Mouse (Mus musculus) megakaryocyte, adult 5-6 weeks (primary cell): ENCODE measurements around the gene Adcy6. TPM values are rescaled to one million over a fixed set of nuclear protein-coding genes. Genes with fewer than 3 reads are reported as not detected.

Experiments
- ATAC-seq: 2 replicates; pipeline ENCODE4 v1.8.0; 2016; ENCODE audit warnings: mild to moderate bottlenecking, inconsistent platforms; ENCODE audit not compliant: poor library complexity, severe bottlenecking
- total RNA-seq, 2 experiments: library from RNA; stranded (forward) in 1 of 2; stranded (reverse) in 1 of 2; fragments of 153-499, 151-499 nt in 1 of 2; fragments of 221-1000, 200-1000 nt in 1 of 2; gene quantifications; 2 replicates each; pipeline versions ENCODE4 v1.2.3 to v1.2.4; 2015 to 2017

Adcy6 gene
- total RNA-seq, 2 experiments from 2014 or later, result 0.31 to 0.99 TPM

DNA sequence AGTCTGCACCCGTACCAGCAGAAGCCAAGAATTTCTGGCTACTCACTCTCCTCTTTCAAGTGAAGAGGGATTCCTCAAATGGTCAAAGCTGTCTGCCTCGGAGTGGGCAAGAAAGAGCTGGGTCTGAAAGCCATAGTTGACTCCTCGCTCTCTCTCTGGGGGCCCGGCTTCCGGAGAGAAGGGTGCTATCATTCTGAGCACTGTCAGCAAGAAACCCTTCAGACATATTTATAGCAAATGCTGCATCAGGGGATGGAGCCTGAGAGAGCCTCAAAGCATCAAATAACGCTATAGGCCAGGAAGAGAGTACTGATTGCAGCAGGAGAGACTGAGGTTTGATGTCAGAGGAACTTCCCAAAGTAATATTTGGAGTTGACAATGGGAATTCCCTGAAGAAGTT lies 19.6 kb upstream of the Adcy6 start:
- ATAC-seq, result no peak

DNA sequence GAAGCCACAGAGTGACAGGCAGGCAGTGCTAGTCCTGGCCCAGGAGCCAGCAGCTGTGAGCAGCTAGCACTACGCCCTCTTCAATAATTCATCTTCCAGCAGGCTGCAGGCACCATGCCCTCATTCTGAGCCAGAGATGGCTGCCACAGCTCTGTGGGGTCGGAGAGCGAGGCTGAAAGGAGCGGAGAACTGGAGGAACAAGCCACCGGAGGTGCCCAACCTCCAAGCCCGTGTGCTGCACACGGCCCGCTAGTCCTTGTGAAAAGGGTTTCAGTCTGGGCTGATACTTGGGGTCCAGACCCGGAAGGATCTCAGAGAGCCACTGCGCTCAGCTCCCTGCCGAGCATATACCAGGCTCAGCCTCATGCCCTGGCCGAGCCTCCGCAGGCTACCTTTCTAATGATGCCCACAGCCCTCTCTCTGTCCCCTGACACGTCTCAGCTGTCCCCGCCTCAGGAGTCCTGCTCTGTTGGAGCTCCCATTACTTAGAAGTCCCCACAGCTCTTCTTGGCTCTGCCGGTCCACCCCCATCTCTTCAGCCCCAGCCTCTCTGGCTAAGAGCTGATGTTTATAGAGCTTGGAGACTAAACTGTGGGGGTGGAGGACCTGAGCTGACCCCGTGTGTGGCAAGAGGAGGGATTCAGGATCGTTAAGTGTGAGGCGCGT lies 18.8 kb upstream of the Adcy6 start:
- no peak for ATAC-seq

DNA sequence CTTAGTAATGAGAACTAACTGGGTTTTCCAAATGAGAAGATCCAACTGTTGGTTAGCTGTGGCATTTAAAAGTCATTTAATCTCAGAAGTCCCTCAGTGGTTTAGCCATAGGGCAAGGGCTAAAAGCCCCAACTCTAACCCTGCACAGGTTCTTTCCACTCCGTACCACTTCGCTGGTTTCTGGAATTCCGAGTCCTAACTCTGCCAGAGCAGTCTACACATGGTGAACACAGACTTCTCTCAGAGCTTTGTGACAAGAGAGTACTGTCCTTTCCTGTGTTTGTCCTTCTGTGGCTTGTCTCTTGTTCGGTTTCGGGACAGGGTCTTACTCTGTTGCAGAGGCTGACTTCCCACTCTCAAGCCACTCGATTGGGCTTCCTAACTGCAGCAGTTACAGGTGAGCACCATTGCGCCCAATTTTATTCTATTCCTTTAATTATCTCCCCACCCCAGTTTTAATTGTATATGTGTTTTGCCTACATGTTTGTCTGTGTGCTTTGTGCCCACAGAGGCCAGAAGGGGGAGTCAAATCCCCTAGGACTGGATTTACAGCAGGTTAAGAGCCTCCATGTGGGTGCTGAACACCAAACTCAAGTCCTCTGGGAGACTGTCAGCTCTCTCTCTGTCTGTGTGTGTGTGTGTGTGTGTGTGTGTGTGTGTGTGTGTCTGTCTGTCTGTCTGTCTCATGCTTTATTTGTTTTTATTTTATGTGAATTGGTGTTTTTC lies 16.8 kb upstream of the Adcy6 start:
- ATAC-seq, result no peak

DNA sequence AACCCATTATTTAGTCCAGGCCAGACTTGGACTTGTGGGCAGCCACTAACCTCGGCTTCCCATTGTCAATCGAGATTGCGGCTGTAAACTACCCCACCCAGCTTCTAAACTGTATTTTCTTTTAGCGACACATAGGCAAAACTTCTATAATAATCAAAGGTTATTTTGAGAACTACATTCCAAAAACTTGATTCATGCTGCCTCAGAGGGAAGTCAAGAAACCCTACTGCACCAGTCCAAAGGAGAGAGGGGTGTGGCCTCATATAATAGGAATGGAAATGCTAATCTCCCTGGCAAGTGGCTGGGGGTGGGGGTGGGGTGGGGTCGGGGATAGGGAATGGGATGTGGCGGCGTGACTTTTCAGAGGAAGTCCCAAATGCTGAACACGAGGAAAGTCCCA lies 16.2 kb upstream of the Adcy6 start:
- no peak for ATAC-seq

DNA sequence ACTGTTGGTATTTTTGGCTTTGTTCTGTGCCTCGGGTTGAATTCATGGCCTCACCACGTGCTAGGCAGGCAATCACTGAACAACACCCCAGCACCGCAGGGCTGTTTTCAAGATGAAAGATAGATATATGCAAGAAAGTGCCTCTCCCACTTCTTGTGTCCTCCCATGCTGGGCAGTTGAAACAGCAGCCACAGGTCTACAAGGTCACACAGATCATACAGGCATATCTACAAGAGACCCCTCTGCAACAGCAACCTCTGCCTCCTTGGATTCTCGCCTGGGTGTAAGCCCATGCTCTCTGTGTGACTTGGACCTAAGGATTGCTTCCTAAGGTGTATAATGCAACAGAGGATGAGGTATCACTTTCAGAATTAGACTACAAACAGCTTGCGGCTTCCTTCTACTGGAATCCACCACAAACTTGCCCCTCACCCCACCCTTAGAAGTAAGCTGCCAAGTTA lies 13.5 kb upstream of the Adcy6 start:
- ATAC-seq, result no peak

DNA sequence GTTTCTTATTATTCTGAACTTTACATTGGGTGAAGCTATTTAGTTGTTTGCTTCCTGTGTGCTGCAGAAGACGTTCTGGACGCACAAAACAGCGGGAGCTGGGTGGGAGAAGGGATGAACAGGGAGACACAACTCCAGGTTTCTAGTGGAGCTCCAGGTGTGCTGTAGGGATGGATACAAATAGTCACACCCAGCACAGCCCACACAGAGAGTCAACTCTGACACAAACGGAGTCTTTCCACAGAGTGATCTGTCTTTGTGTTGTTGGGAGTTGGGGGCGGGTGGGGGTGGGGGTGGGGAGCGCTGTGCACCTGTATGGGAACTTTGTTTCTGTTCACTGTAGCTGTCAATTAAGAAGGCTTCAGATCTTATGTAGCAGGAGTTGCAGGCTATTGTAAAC lies 12.8 kb upstream of the Adcy6 start:
- ATAC-seq, result no peak

DNA sequence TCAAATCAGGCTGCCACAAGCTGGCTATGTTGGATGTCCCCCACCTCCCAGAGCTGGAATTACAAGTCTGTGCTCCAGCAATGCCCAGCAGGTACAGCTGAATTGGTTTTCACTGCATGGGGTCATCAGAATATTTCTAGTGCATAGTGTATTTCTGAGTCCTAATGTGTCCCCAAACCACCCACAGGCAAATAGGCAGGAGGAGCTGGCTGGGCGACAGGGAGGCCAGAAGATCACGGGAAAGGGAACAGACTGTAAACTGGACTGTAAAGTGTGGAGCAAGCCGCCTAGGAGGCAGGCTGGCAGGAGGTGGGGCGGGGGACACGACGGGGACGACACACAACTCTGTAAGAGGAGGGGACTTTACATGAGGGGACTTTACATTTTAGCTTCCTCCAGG lies 12.3 kb upstream of the Adcy6 start:
- ATAC-seq, result no peak

DNA sequence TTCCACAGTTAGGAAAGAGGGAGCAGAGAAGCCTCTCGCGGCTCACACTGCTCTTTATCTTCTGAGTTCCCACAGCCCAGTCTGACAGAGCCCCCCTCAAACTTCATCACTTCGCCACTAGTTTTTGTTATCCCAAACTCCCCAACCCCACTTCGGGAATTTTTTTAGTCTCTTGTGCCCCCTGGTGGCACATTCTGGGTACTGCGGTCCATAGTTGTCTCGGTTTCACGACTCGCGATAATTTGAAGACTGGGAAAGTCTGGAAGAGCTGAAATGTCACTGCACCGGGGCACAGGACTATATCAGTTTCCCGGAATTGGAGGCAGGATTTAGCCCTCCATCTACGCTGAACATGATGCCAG lies 7.3 kb upstream of the Adcy6 start:
- ATAC-seq, result peak; percentile 62

DNA sequence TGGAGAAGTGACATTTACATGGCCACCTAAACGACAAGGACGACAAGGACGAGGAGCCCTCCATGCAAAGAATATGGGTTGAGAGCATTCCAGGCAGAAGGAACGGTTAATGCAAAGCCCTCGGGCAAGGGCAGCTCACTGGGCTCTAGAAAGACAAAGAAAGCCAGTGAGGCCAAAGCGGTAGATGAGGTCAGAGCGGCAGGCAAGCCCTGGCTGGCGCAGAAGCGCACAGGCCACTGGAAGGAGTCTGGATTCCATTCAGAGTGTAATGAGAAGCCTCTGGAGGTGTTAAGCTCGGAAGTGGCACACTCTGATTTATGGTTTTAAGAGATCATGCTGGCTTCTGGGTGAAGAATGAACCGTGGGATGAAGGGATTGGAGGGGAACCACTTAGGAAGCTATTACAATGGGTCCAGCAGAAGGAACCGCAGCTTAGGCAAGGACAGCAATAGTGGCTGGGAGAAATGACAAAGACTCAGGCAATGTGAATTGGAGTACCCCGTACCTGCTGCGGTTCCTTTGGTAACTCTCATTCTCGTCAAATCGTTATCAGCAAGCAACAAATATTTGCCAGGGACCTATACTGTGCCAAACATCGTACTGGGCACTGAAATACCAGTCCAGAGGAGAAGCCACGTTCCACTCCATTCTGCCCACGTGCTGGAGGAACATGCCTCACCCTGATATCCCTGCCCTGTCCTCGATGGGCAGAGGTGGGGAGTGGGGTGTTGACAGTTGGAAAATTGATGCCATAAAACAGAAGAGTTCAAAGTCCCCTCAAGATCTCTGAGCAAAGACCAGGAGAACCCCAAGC lies 6.7 kb upstream of the Adcy6 start:
- no peak for ATAC-seq

DNA sequence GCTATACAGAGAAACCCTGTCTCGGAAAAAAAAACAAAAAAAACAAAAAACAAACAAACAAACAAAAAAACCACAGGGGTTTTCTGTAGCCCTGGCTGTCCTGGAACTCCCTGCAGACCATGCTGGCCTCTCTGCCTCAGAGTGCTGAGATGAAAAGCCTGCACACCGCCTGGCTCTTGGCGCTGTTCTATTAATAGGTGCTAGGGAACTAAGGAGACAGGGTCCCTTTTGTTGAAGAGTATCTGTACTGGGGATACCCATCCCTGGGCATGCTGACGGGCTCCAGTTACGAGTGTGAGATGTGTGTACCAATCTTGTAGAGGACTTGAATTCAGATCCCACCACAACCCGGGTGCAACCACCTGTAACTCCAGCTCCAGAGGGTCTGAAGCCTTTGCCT lies 5.9 kb upstream of the Adcy6 start:
- no peak for ATAC-seq

DNA sequence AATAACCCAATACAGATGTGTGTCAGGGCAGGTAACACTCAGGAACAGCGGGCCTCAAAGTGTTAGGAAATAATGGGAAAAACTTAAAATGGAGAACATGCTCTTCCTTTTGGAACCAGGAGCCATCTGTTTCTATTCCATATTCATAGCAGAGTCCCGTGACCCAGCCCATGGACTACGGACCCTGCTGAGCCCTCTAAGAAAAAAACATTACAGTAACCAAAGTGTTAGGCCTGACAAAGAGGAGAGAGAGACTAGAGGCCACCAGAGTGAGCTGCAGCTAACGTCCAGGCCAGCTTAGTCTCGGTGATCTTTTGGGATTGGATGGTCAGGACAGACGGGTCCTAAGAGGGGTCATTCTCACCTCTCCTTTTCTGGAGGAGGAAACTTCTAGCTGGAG lies 5.1 kb upstream of the Adcy6 start:
- ATAC-seq, result no peak

DNA sequence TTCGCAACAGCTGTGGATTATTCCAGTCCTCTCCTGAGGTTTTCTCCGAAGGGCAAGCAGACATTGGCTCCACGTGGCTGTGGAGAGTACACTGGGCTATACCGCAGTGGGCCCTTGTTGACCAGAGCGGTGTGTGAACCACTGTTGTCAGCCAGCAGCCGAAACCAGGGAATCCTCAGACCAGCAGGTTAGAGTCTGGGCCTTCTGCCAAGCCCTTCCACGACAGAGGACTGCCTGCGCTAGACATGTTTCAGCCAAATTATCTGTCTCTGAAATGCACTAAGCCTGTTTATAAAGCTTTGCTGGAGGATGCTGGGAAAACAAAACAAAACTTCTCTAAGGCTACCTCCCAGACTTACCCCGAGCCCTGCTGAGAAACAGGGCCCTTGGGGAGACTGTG lies 4.7 kb upstream of the Adcy6 start:
- ATAC-seq, result no peak

DNA sequence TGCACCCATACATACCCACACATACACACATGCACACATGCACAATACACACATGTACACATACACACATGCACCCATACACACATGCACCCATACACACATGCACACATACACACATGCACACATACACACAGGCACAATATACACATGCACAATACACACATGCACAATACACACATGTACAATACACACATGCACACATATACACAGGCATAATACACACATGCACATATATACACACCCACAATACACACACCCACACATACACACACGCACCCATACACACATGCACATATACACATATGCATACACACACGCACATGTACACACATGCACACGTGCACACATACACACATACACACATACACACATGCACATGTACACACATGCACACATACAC lies 2.4 kb upstream of the Adcy6 start:
- ATAC-seq, result no peak

DNA sequence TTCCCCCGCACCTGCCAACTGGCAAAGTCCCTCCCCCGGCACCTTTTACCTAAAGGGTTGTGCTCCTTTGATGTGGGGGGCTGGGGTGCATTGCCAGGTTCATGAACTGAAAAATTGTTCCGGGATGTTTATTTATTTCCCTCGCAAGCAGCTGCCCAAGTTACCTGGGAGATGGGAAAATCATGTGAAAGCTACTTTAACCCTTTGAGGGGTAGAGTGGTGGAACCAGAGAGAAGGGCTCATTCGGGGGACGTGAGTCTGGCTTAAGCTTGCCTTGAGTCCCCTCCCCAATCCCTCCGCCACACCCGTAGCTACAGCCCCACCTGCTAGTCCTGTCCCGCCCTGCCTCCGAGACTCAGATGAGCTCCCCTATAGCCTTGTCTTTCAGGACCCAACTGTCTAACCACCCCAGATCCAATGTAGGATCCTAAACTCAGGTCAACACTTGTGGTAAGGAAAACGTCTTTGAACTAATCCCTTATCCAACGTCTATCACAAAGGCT lies 306 bp upstream of the Adcy6 start:
- ATAC-seq, result no peak

DNA sequence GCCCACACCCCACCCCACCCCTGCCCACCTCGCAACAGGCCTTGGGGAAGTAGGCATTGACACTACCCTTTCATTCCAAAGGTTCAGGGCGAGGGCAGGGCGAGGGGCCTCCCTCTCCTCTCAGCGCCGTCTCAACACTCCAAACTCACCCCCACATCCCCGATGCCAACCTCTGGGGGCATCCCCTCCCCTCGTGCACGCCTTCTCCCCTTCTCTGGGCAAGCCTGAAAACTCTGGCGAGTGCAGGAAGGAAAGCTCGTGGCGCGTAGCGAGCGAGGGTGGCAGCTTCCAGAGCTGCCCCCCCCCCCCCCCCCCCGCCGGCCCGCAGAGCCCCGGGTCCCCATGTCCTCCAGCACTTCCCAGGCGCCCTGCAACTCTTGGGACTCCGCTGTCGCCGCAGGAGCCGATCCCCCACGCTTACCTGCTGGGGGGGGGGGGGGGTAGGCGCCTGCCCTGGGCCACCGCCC lies 1.1 kb downstream of the Adcy6 start:
- ATAC-seq, result peak; percentile 46

DNA sequence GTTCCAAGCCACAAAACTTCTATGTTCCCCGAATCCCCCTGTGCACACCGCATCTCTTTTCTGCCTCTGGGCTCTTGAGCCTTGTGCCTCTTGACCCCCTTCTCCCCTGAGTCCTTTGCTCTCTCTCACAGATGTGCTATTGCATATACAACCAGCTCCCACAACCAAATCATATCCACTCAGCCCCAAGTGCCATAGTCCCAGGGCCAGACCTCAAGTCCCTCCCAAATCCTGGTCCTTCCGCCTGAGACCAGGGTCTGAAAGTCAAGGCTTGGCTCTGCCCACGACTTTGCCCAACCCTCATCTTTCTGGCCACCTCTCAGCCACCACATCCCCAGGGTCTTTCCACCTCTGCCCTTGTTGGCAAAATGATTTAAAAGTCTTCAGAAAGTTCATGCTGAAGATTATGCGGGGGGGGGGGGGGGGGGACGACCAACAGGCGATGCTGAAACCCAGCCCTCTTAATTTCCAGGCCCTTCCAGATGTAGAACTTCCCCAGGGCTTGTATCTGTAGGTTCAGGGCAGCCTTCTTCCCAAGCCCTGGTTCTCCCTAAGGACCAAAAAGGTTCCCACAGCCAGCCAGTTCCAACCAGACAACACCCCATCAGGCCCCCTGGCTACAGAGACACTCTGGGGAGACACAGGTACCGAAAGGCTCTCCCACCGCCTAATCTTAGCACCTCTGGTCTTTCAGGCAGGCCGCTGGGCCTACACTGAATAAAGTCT lies 1.7 kb downstream of the Adcy6 start:
- no peak for ATAC-seq

DNA sequence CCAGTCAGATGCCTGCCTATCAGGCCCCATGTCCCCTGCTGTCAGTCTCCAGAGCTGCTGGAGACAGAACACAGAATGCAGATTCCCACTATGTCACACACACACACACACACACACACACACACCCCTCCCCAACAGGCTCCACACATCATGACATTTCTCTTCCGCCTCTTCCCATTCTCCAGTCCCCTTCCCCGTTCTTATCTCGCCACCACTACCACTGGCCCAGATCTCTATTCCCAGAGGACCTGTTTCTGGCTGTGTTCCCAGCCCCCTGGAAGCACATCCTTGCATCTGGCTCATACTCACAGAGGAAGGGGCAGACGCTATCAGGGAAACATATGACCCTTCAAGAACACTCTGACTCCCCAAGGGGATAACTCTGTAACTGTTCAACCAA lies 2.3 kb downstream of the Adcy6 start:
- ATAC-seq, result no peak

DNA sequence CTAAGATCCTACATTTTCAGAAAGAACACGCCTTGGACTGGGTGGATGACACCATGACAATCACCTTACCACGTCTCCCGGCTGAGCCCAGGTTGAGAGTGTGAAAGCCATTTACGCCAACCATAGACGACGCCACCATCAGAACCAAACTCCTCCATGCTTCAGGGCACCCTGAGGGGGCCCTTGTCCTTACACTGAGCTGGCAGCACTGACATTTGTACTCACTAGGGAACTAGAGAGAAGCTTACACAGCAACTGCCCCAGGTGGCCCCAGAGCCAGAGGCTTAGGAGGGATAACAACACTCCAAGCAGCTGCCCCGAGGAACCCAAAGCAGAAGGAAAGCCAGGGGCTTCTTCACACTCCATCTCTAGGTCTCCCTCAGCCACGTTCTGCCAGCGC lies 3.1 kb downstream of the Adcy6 start:
- no peak for ATAC-seq

DNA sequence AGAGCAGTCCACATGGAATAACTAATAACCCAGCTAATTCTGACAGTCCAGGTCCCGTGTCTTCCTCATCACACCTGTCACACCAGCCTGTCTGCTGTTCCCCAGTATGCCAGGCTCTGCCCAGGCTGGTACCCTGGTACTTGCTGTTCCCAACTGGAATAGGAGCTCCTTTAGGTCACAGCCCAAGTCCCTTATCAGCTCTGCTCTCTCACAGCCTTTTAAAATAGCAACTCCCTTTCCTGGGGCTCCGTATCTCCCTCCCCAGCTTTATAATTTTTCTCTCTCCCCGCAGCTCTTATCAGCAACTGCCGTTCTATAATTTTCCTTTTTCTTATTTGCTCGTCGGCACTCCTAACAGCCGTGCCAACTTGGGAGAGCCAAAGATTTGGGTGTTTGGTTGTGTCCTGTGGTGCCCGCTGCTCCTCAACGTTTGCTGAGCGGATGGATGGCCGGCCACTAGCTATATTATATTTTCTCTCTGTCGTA lies 3.8 kb downstream of the Adcy6 start:
- peak; percentile 29; the same call in 1 of the 2 replicates for ATAC-seq

DNA sequence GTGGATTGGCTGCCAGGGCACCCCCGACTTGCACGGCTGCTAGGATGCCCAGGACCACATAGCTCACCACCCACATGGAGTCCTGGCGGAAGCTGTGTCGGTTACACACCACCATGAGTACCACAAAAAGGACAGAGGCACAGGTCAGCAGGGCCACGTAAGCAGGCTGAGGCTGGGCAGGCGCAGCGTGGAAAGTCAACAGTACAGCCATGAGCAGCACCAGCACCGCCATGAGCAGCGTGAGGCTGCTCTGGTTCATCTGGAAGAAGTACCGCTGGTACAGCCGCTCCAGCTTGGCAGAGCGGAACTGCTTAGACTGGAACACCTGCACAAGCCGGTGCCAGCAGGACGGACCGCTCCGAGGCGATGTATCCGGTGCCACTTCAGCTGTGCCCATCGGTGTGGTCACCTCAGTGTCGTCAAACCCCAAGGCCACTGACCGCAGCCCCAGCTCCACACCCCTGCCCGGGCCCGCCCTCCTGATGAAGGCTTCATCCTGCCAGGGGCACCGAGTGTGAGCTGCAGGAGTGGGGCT lies 5.8 kb downstream of the Adcy6 start:
- no peak for ATAC-seq
